Mouse (Mus musculus): Measurements from ENCODE around the gene Rbfox3. TPM values are rescaled to one million over a fixed set of nuclear protein-coding genes. Genes with fewer than 3 reads are reported as not detected.

Gene Rbfox3
- total RNA-seq, 2 experiments from 2014 or later: 185 to 192 TPM

- peak; percentile 89 for DNase-seq
- intact Hi-C loops (cut with DNase I): loop anchor here (2.0 to 5.0 kb wide), 2 partner anchors 168 to 232 kb away; no protein-coding TSS in a partner anchor
These were observed 172.3 kb downstream of the Rbfox3 start for GRCm38 (mm10) chr11:118738855-118739832.

- intact Hi-C loops (cut with DNase I): loop anchor here (2.0 to 5.0 kb wide), 2 partner anchors 168 to 231 kb away; no protein-coding TSS in a partner anchor
- no peak for DNase-seq
These were observed 173.1 kb downstream of the Rbfox3 start for GRCm38 (mm10) chr11:118738323-118738722.

GRCm38 (mm10) chr11:118737821-118738220 is 173.6 kb downstream of the Rbfox3 start:
- DNase-seq: no peak
- intact Hi-C loops (cut with DNase I): loop anchor here (2.0 to 5.0 kb wide), 2 partner anchors 167 to 231 kb away; no protein-coding TSS in a partner anchor

GRCm38 (mm10) chr11:118736993-118737392 is 174.4 kb downstream of the Rbfox3 start:
- DNase-seq: no peak
- intact Hi-C loops (cut with DNase I): loop anchor here (5.0 kb wide), 1 partner anchor 230 kb away; no protein-coding TSS in a partner anchor

GRCm38 (mm10) chr11:118731655-118732054 is 179.7 kb downstream of the Rbfox3 start:
- DNase-seq: no peak
- intact Hi-C loops (cut with DNase I): no loop called here

GRCm38 (mm10) chr11:118729373-118729772 is 182.0 kb downstream of the Rbfox3 start:
- peak; percentile 65 for DNase-seq
- intact Hi-C loops (cut with DNase I): no loop called here

- intact Hi-C loops (cut with DNase I): no loop called here
- no peak for DNase-seq
These were observed 182.6 kb downstream of the Rbfox3 start for GRCm38 (mm10) chr11:118728797-118729196.

- intact Hi-C loops (cut with DNase I): no loop called here
- peak; percentile 69 for DNase-seq
These were observed 183.3 kb downstream of the Rbfox3 start for GRCm38 (mm10) chr11:118728083-118728551.

- intact Hi-C loops (cut with DNase I): no loop called here
- DNase-seq: no peak
These were observed 185.0 kb downstream of the Rbfox3 start for GRCm38 (mm10) chr11:118726430-118726829.

- intact Hi-C loops (cut with DNase I): no loop called here
- no peak for DNase-seq
These were observed 187.0 kb downstream of the Rbfox3 start for GRCm38 (mm10) chr11:118724423-118724822.

GRCm38 (mm10) chr11:118723166-118723565 is 188.2 kb downstream of the Rbfox3 start:
- intact Hi-C loops (cut with DNase I): no loop called here
- no peak for DNase-seq

- intact Hi-C loops (cut with DNase I): no loop called here
- DNase-seq: no peak
These were observed 189.5 kb downstream of the Rbfox3 start for GRCm38 (mm10) chr11:118721898-118722297.

- intact Hi-C loops (cut with DNase I): no loop called here
- no peak for DNase-seq
These were observed 196.5 kb downstream of the Rbfox3 start for GRCm38 (mm10) chr11:118714601-118715524.

- no peak for DNase-seq
- intact Hi-C loops (cut with DNase I): no loop called here
These were observed 198.6 kb downstream of the Rbfox3 start for GRCm38 (mm10) chr11:118712761-118713160.

- no peak for DNase-seq
- intact Hi-C loops (cut with DNase I): no loop called here
These were observed 199.3 kb downstream of the Rbfox3 start for GRCm38 (mm10) chr11:118712058-118712457.

- DNase-seq: no peak
- intact Hi-C loops (cut with DNase I): no loop called here
These were observed 201.4 kb downstream of the Rbfox3 start for GRCm38 (mm10) chr11:118710035-118710434.

- intact Hi-C loops (cut with DNase I): no loop called here
- no peak for DNase-seq
These were observed 215.0 kb downstream of the Rbfox3 start for GRCm38 (mm10) chr11:118696226-118696930.

GRCm38 (mm10) chr11:118693276-118693675 is 218.1 kb downstream of the Rbfox3 start:
- no peak for DNase-seq
- intact Hi-C loops (cut with DNase I): no loop called here

- intact Hi-C loops (cut with DNase I): no loop called here
These were observed 221.1 kb downstream of the Rbfox3 start for GRCm38 (mm10) chr11:118690262-118690661.

GRCm38 (mm10) chr11:118685397-118685796 is 226.0 kb downstream of the Rbfox3 start:
- intact Hi-C loops (cut with DNase I): no loop called here
- DNase-seq: no peak

More at GRCm38 (mm10) chr11:118690262-118690661, 221.1 kb downstream of the Rbfox3 start:
- DNase-seq: no peak

Data from left cerebral cortex, postnatal 4 days (tissue).